Mouse (Mus musculus) myocyte (in vitro differentiated cells): ENCODE measurements around the gene Adamts9.

Experiments
- MAX ChIP-seq: IDR thresholded peaks from one replicate; pipeline ENCODE4 v1.6.1; 2011; ENCODE audit warnings: low read depth, mild to moderate bottlenecking, control low read depth
- TCF3 ChIP-seq: IDR thresholded peaks from one replicate; pipeline ENCODE4 v1.6.1; 2011; ENCODE audit warnings: low read depth, control low read depth; ENCODE audit not compliant: insufficient read length

- TF ChIP-seq TCF3, result no peak
- no peak for TF ChIP-seq MAX
Measured at GRCm38 (mm10) chr6:92883131-92883900, 60.0 kb downstream of the Adamts9 start.
